Mouse (Mus musculus) cerebellum, postnatal 36 days (tissue): ENCODE measurements around the gene St3gal3.

ENCODE experiments used
- DNase-seq, 2 experiments: peaks; one replicate each; pipeline ENCODE4 v3.0.0; 2021 to 2022; ENCODE audit warnings: mixed read lengths in 2 of 2

St3gal3 gene

GRCm38 (mm10) chr4:117981518-117981917, 153.2 kb downstream of the St3gal3 start:
- DNase-seq = no peak

GRCm38 (mm10) chr4:117980161-117980560, 154.6 kb downstream of the St3gal3 start:
- no peak for DNase-seq

GRCm38 (mm10) chr4:117979181-117979580, 155.5 kb downstream of the St3gal3 start:
- no peak for DNase-seq

DNA sequence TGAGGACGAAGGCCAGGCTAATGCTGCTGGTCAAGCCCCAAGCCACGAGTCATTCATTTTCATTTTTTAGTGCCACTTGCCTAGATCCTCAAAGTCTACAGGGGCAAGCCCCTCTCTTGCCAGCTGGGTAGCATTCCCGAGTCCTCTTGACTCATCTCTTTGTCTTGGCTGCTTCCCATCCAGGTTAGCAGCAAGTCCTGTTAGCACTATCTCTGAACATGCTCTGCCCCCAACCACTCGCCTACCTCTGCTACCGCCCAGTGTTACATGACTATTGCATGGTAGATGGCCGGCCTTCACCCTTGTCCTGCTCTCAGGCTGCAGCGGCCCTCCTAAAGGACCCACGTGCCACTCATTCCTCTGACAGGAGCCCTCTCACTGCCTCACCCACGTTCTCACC, 156.4 kb downstream of the St3gal3 start:
- no peak for DNase-seq

DNA sequence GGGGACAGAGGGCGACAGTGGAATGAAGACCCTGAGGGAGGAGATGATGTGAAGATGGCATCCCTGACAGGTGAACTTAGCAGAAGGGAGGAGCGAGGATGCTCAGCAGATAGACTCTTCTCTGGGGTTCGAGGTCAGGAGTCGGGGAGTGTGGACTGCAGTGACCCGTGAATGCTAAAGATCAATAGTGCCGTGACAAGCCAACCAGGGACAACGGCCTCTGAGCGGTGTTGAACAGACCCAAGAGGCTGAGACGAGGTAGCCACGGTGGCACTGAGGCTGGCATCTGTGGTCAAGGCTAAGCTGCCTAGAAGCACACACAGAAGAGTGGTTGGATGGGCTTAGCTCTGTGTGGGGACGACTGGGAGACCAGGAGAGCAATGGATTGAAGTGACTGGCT, 156.9 kb downstream of the St3gal3 start:
- DNase-seq = no peak

- no peak for DNase-seq
Measured at GRCm38 (mm10) chr4:117977371-117977770, 157.3 kb downstream of the St3gal3 start.

DNA sequence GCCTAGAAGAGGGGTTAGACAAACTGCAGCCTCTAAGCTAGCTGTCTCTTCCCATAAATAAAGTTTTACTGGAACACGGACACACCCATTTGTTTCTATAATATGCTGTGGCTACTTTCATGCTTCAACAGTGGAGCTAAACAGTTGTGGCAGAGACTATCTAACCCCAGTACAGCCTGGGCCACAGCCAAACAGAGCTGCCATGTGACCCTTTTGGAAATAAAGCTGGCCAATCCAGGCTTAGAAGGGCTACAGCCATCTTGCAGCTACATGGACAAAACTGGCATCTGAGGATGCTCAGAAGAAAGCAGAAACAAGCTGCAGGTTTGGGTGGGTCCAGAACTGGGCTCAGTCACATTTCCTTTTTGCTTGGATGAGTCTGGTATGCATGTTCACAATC, 158.9 kb downstream of the St3gal3 start:
- DNase-seq = no peak

DNA sequence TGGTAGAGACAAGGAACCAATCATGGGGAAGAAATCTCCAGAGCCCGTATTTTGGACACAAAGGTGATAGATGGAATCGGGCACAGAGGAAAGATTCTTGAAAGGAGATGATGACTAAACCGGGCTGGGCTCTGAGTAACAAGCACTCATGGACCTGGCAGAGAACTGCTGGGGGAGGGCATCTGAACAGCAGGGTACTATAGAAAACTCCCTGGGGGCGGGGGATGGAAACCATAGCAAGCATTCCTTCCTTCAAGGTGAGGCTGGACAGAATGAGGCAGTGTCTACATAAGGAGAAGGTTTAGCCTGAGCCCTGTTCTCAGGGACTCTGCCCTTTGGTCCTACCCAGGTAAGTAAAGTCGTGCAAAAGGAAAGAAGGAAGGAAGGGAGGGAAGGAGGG, 160.0 kb downstream of the St3gal3 start:
- no peak for DNase-seq

- no peak for DNase-seq
Measured at GRCm38 (mm10) chr4:117972999-117973398, 161.7 kb downstream of the St3gal3 start.

DNA sequence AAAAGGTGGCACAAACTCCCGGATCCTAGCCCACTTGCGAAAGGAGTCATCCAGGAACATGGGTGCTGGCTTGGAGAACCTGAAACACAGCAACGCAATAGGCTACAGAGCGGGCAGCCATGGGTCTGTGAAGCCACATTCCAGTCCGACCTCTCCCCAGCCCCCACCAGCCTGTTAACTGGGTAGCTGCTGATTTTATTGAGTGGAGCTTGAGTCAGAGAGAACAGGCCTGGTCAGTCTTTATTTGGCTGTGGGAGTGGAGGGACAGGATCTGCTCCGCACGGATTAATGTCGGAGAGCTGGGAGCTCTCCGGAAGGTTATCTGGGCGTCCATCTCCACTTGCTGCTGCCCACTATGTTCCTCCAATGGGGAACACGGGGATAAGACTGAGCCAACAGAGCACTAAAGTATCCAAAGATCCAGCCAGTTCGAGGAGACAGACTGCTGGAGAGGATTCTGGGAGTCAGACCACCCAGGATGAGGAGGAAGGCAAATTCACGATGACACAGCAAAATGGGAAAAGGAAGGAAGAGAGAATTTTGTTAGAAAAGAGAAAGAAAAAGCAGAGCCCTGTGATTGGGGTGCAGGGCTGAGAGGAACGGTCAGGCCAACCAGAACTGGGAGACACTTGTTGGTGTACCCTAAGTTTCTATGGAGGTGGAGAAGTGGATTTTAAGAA, 170.2 kb downstream of the St3gal3 start:
- no peak for DNase-seq

DNA sequence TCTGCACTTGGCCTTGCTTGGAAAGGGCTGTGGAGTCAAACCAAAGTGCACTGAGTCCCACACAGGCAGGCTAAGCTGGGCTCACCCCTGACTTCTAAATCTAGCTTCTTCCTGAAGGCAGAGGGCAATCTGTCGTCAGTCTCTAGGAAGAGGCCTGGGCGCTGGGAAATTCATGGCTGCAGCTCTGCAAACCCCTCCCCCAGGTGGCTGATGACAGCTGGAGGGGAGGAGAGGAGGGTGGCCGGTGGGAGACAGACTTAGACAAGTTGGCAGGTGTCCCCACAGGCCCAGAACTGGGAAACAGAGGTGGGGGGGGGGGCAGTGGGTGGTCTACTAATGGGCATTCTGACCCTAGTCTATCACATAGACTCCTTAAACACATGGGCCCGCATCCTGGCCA, 177.2 kb downstream of the St3gal3 start:
- DNase-seq = no peak

DNA sequence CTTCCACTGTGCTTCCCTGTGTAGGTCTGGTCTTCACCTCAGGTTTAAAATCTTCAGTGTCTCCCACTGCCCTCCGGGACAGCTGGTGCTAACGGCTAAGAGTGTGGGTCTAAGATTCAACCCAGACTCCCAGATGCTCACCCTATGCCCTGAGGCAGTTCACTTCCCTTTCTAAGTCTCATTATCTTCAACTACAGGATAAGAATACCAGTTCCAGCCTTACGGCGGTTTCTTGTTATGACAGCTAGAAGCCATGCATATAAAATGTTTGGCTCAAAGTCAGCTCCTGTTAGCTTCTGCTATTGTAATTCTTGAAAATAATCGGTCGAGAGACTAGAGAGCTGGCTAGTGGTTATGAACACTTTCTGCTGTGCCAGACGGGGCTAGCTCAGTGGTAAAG, 187.2 kb downstream of the St3gal3 start:
- no peak for DNase-seq

GRCm38 (mm10) chr4:117946639-117947305, 187.9 kb downstream of the St3gal3 start:
- DNase-seq = peak in 1 of 2 experiments; percentile 10

DNA sequence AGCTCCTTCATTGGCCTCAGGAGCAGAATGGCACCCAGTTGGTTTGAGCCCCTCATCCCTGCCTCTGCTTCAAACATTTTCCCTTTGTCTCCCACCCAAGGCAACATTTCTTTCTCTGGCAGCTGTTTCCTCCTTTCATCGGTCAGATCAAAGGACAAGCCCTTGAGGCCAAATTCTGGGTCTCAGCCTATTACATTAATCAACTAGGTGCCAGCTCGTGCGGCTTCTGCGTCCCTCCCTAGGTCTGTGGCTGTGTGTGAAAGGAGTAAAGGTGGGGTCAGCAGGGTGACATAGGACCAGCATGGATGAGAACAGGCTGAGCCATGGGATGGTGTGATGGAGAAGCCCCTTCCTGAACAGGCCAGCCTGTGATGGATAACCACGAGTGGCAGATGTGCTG, 191.4 kb downstream of the St3gal3 start:
- no peak for DNase-seq

DNA sequence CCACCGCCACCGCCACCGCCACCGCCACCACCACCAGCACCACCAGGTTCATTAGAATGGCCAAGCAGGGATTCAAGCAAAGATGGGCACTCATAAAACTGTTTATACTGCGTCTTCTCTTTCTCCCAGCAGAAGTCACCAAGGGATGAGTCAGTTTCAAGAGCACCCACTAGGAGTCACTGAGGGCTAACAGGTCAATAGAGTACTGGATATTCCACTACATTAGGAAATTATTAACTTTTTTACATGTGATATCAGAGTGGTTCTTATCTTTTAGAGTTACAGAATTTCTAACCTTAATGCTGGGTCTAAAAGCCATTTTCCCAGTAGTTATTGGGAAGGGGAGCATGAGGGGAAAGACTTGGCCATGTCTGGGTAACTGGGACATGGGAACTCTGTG, 197.8 kb downstream of the St3gal3 start:
- no peak for DNase-seq

GRCm38 (mm10) chr4:117934081-117934480, 200.6 kb downstream of the St3gal3 start:
- DNase-seq = no peak

DNA sequence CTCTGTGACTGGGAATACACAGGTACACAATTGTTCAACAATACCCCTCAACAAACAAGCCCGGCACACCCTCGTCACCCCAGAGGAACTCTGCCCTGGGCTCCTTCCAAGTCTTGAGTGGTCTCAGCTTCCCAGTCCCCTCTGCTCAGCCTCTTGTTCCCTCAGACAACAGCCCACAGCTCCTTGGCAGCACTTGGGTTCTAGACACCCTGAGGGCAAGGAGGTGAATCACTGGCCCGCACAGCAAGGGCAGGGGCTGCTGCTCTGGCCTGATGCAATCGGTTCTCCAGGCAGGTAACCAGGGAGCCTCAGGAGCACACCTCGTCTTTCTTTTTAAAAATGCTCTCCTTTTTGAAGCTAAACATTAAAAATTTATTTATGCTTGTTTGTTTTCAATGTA, 201.5 kb downstream of the St3gal3 start:
- no peak for DNase-seq

DNA sequence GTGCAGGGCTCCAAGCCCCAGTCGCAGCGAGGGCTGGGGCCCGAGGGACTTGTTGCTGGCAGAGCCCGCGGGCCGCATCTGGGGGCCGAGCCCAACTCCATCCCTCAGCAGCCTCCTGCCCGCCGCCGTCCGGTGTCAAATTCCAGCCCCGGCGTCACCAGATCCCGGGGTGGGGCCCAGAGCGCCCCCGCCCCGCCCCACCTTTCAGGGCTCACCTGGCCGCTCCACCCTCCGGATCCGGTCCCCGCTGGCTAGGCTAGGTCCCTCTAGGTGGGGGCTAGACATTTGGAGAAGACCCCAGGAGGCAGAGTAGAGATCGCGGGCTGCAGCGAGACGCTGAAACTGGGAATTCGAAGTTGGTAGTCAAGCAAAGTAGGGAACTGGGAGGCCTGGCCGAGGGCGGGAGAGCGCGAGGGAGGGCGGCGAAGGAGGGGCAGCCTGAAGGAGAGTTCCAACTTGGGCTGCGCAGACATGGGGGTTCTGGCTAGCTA, 205.3 kb downstream of the St3gal3 start, which contains the start of gene Artn:
Artn (minus strand) TSS at position 373 of the 491 bp plus-strand sequence.
- peak in 1 of 2 experiments; percentile 18 for DNase-seq

DNA sequence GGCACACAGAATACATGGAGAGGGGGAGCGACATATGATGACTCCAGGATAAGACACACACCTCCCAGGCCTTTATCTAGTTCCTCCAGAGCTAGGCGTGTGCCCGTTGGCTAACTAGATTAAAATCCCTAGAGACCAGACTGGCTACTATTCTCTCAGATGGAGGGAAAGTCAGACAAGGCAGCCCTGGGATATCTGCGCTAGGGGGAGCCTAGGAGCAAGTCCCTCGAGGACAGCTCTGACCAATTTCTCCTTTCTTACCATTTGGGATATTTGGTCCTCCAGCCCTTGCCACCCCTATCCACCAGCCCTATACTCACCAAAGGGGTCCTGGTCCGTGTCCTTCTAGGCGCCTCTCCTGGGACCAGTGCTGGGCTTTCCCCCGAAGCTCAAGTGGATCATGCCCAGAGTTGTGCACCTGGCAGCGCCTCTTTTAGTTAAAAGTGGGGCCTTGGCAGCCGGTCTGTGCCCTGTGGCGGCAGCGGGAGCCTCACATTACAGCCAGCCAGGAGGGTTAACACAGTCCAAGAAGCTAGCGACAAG, 205.9 kb downstream of the St3gal3 start:
- peak; percentile 48 to 54 for DNase-seq

DNA sequence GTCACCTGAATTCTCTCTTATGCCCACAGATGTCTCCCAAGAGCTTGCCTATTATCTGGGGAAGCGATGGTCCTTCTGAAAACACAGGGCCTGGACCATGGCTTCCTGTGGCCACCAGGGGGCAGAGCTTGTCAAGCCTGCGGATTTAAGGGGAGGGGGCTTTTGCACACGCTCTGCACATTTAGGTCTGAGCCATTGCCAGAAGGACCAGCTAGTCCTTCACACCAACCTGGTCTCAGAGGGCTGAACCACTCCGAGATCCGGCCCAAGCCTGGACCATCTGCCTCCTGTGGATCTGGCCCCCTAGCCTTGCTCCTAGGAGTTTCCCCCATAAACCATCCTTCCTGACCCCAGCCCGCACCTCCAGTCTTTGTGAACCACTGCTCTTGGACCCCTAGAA, 206.5 kb downstream of the St3gal3 start:
- peak in 1 of 2 experiments; percentile 47 for DNase-seq

GRCm38 (mm10) chr4:117926545-117927482, 207.9 kb downstream of the St3gal3 start:
- peak; percentile 43 to 44 for DNase-seq

- DNase-seq = no peak
Measured at GRCm38 (mm10) chr4:117924916-117925315, 209.8 kb downstream of the St3gal3 start.

GRCm38 (mm10) chr4:117923450-117923849, 211.3 kb downstream of the St3gal3 start:
- no peak for DNase-seq
